Mouse (Mus musculus) heart, embryonic 14.5 days (tissue): ENCODE results near the gene Accs. TPM values are rescaled to one million over a fixed set of nuclear protein-coding genes. Genes with fewer than 3 reads are reported as not detected.

Experiments
- ATAC-seq: fragments of 200-750 bp; cut with Nextera tagmentation; 2 replicates; pipeline ENCODE4 v1.8.0; 2017; ENCODE audit warnings: low read depth, moderate TSS enrichment; ENCODE audit not compliant: insufficient number of reproducible peaks, insufficient read depth, low FRiP score
- H3K27ac ChIP-seq, 2 experiments: fragments of 200-500 bp in 1 of 2; fragments of 300-500 bp in 1 of 2; sonication (generic) in 1 of 2; replicated peaks in 1 of 2; 2 replicates each; pipeline ENCODE4 v1.5.1; 2012 to 2014; ENCODE audit warnings: low read depth in 2 of 2, low read length in 2 of 2, control low read depth in 1 of 2, mild to moderate bottlenecking in 1 of 2, mixed read lengths in 1 of 2; ENCODE audit not compliant: control insufficient read depth in 1 of 2, insufficient read depth in 1 of 2
- H3K27me3 ChIP-seq: fragments of 300-500 bp; sonication (generic); 2 replicates; pipeline ENCODE4 v1.6.1; 2014; ENCODE audit warnings: mild to moderate bottlenecking, low read length, control low read depth; ENCODE audit not compliant: control insufficient read depth, insufficient read depth
- H3K36me3 ChIP-seq: fragments of 300-500 bp; sonication (generic); 2 replicates; pipeline ENCODE4 v1.6.1; 2014; ENCODE audit warnings: mild to moderate bottlenecking, control low read depth, low read length, mixed read lengths; ENCODE audit not compliant: control insufficient read depth, insufficient read depth
- H3K4me1 ChIP-seq, 2 experiments: fragments of 200-500 bp in 1 of 2; fragments of 300-500 bp in 1 of 2; sonication (generic) in 1 of 2; 2 replicates each; pipeline ENCODE4 v1.6.1; 2012 to 2014; ENCODE audit warnings: low read length in 2 of 2, control low read depth in 1 of 2, mixed read lengths in 1 of 2; ENCODE audit not compliant: control insufficient read depth in 2 of 2, insufficient read depth in 2 of 2
- H3K4me2 ChIP-seq: fragments of 300-500 bp; sonication (generic); 2 replicates; pipeline ENCODE4 v1.6.1; 2014; ENCODE audit warnings: mild to moderate bottlenecking, low read length
- H3K4me3 ChIP-seq, 2 experiments: fragments of 200-500 bp in 1 of 2; fragments of 300-500 bp in 1 of 2; sonication (generic) in 1 of 2; 2 replicates each; pipeline ENCODE4 v1.5.1; 2012 to 2014; ENCODE audit warnings: low read length in 2 of 2, mild to moderate bottlenecking in 2 of 2, control low read depth in 1 of 2, low read depth in 1 of 2, moderate library complexity in 1 of 2; ENCODE audit not compliant: control insufficient read depth in 1 of 2, insufficient read depth in 1 of 2
- H3K9ac ChIP-seq: fragments of 300-500 bp; sonication (generic); 2 replicates; pipeline ENCODE4 v1.6.1; 2014; ENCODE audit warnings: mild to moderate bottlenecking, low read length
- H3K9me3 ChIP-seq: fragments of 300-500 bp; sonication (generic); 2 replicates; pipeline ENCODE4 v1.6.1; 2016; ENCODE audit warnings: low read length, control low read depth; ENCODE audit not compliant: control insufficient read depth
- WGBS: fragments of 180-500 bp; shearing (Covaris S2); extraction: QIAGEN DNeasy Blood & Tissue Kit; methylation state at CpG from one replicate; pipeline ENCODE4 v1.1.7; 2014; 5-methylcytosine and 5-hydroxymethylcytosine counted together
- polyA plus RNA-seq: library from polyadenylated mRNA; unstranded; fragments of >200 nt; fragmentation: Nextera tagmentation; extraction: Ambion mirVana; gene quantifications from 2 replicates; pipeline ENCODE4 v1.2.1, GENCODE M21; 2014

Gene Accs
- polyA plus RNA-seq, 1 experiment from 2014 or later: 8.5 TPM

DNA sequence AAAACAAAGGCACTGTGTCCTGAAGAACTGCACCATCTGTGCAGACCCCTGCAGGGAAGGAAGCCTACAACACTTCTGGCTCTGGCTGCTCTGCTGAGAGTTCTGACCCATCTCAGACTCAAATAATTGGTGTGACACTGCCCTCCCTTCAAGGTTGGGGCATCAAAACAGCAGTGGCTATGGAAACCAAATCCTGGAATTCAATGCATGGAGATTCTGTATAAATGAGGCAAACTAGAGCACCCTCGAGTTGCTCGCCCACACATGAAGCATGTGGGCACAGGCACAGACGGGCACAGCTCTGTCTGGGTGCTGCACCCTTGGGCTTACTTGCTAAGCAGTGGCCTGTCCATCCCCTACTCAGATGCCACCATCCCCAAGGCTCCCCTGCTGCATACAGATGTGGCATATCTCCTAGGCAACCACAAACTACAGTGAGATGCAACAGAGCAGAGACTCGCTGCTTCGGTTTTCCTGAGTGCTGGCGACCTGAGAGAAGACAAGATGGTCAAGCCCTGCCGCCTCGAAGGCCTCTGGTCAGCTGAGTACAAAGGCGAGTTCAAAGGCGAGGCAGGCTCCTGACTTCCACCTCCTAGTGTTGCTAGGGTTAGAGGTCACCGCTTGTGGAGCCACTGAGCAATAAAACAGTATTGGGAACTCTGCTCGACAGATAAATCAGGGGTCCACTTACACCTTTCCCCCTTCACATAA lies 64.9 kb downstream of the Accs start:
- no peaks in the 10 kb centered on the region for H3K27me3 ChIP-seq
- 53% methylated on average over 12 of the region's 12 CpGs for WGBS
- no peak for ATAC-seq
- H3K4me3 ChIP-seq: no peak overlapping the region
- H3K9me3 ChIP-seq: no peaks in the 10 kb centered on the region
- H3K27ac ChIP-seq: no peak overlapping the region
- no peak overlapping the region for H3K9ac ChIP-seq
- H3K4me1 ChIP-seq: peaks cover 6 to 12% of the 10 kb centered on the region in 2 experiments
- H3K4me2 ChIP-seq: no peak overlapping the region
- peaks cover 33% of the 10 kb centered on the region for H3K36me3 ChIP-seq

DNA sequence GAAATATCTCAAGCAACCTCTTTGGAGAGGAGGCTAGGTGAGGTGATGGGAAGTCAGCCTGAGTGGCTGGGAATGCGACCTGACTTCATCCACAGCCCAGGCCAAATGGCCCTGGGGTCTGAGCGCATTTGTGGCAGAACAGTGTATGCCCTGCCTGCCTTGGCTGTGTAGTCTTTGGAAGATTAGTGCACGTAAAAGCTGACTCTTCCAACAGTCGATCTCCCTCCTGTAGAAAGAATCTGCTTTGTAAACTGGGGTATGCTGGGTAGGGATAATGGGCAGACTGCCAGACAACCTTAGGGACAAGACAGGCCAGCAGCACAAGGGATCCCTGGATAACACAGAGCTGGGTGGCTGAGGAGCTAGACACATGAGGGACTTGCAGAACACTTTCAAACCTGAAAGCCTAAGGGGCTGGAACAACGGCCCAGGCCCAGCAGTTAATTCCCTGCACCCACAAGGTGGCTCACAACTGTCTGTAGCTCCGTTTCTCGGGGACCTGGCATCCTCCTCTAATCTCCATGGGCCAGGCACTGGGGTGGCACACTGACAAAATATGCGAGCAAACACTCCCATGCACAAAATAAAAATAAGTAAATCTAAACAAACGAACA lies 65.7 kb downstream of the Accs start:
- Histone ChIP-seq H3K9me3 (no peaks in the 10 kb centered on the region), H3K4me1 (peaks cover 15 to 19% of the 10 kb centered on the region in 2 experiments), H3K4me3 (no peak overlapping the region), H3K4me2 (no peak overlapping the region), H3K36me3 (peaks cover 33% of the 10 kb centered on the region), H3K27ac (no peak overlapping the region), H3K9ac (no peak overlapping the region), H3K27me3 (no peaks in the 10 kb centered on the region)
- ATAC-seq: no peak
- 73% methylated on average over 9 of the region's 9 CpGs for WGBS

Other genes starting within 250 kb of the Accs start
- 0.05 and 0.15 TPM in 2 replicates for gene Alx4, start 207.6 kb downstream of the Accs start, polyA plus RNA-seq
- 70.8 and 73.1 TPM in 2 replicates for gene Ext2, start 27.4 kb downstream of the Accs start, polyA plus RNA-seq
- not detected in 2 replicates for gene Accsl, start 19.2 kb upstream of the Accs start, polyA plus RNA-seq
- gene Gm13889, start 107.3 kb upstream of the Accs start, polyA plus RNA-seq: 8.3 and 9.9 TPM in 2 replicates
- not detected in 2 replicates for gene Gm27027, start 146.4 kb upstream of the Accs start, polyA plus RNA-seq
- gene Alkbh3, start 160.9 kb upstream of the Accs start, polyA plus RNA-seq: 68.8 and 76.2 TPM in 2 replicates